Mouse (Mus musculus) left cerebral cortex, postnatal 36 days (tissue): ENCODE results near the gene Crispld2. TPM values are rescaled to one million over a fixed set of nuclear protein-coding genes. Genes with fewer than 3 reads are reported as not detected.

Source experiments
- DNase-seq, 2 experiments: peaks; one replicate each; pipeline ENCODE4 v3.0.0; 2021 to 2022; ENCODE audit warnings: low spot score in 2 of 2, mixed read lengths in 1 of 2
- intact Hi-C: fragments of 180-260 bp; cut with DNase I; formaldehyde crosslinking; loops from one replicate; pipeline ENCODE4 v1.15.1; 2025
- total RNA-seq, 2 experiments: library from RNA; stranded (reverse); gene quantifications; 2 replicates each; pipeline ENCODE4 v1.2.3; 2021

Crispld2 gene
- total RNA-seq, 2 experiments from 2014 or later = 1.9 to 2.8 TPM

GRCm38 (mm10) chr8:120020298-120020697, 28.1 kb downstream of the Crispld2 start:
- DNase-seq = no peak
- intact Hi-C loops = no loop called here

GRCm38 (mm10) chr8:120026199-120026598, 34.0 kb downstream of the Crispld2 start:
- DNase-seq = no peak

GRCm38 (mm10) chr8:120026991-120027390, 34.8 kb downstream of the Crispld2 start:
- DNase-seq = no peak
- intact Hi-C loops = no loop called here

More at GRCm38 (mm10) chr8:120026199-120026598, 34.0 kb downstream of the Crispld2 start:
- intact Hi-C loops = no loop called here

GRCm38 (mm10) chr8:120030447-120030846, 38.2 kb downstream of the Crispld2 start:
- DNase-seq = no peak
- intact Hi-C loops = no loop called here

- no peak for DNase-seq
- intact Hi-C loops = no loop called here
Measured at GRCm38 (mm10) chr8:120032549-120033208, 40.4 kb downstream of the Crispld2 start.

GRCm38 (mm10) chr8:120034471-120034870, 42.2 kb downstream of the Crispld2 start:
- intact Hi-C loops = no loop called here
- peak in 1 of 2 experiments; percentile 21 for DNase-seq

GRCm38 (mm10) chr8:120036111-120036510, 43.9 kb downstream of the Crispld2 start:
- no peak for DNase-seq
- intact Hi-C loops = no loop called here

GRCm38 (mm10) chr8:120036578-120036977, 44.3 kb downstream of the Crispld2 start:
- no peak for DNase-seq
- intact Hi-C loops = no loop called here

- DNase-seq = no peak
- intact Hi-C loops = no loop called here
Measured at GRCm38 (mm10) chr8:120037199-120037598, 45.0 kb downstream of the Crispld2 start.

GRCm38 (mm10) chr8:120037611-120038010, 45.4 kb downstream of the Crispld2 start:
- no peak for DNase-seq
- intact Hi-C loops = no loop called here

GRCm38 (mm10) chr8:120038741-120039140, 46.5 kb downstream of the Crispld2 start:
- DNase-seq = no peak
- intact Hi-C loops = no loop called here

- no peak for DNase-seq
- intact Hi-C loops = no loop called here
Measured at GRCm38 (mm10) chr8:120039313-120039919, 47.2 kb downstream of the Crispld2 start.

- intact Hi-C loops = no loop called here
- DNase-seq = peak; percentile 26 to 50
Measured at GRCm38 (mm10) chr8:120040861-120041260, 48.6 kb downstream of the Crispld2 start.

GRCm38 (mm10) chr8:120042542-120043312, 50.5 kb downstream of the Crispld2 start:
- DNase-seq = no peak
- intact Hi-C loops = no loop called here

- intact Hi-C loops = no loop called here
- DNase-seq = no peak
Measured at GRCm38 (mm10) chr8:120044907-120045306, 52.7 kb downstream of the Crispld2 start.

GRCm38 (mm10) chr8:120045471-120045870, 53.2 kb downstream of the Crispld2 start:
- DNase-seq = no peak
- intact Hi-C loops = no loop called here

GRCm38 (mm10) chr8:120046258-120047020, 54.2 kb downstream of the Crispld2 start:
- DNase-seq = peak; percentile 85 to 86
- intact Hi-C loops = no loop called here

- no peak for DNase-seq
- intact Hi-C loops = no loop called here
Measured at GRCm38 (mm10) chr8:120049949-120050348, 57.7 kb downstream of the Crispld2 start.

- no peak for DNase-seq
- intact Hi-C loops = no loop called here
Measured at GRCm38 (mm10) chr8:120050376-120050775, 58.1 kb downstream of the Crispld2 start.

GRCm38 (mm10) chr8:120051006-120051405, 58.8 kb downstream of the Crispld2 start:
- DNase-seq = no peak
- intact Hi-C loops = no loop called here
